Comparison of ENCODE assay signal across 10 mouse cellular contexts in genomic region chr16:74182509-74183113, GRCm38 (mm10).
DNase-seq lines count a peak whose midpoint lies in the region; ATAC-seq lines count a peak whose summit lies in the region.
"Had no signal": no experiment of that assay in that cellular context is flagged by ENCODE, and none has a peak within 500 bp of the region (broad histone marks: within the 10 kb centered on the region; RNA-seq: fewer than 3 reads in every experiment).

No protein-coding gene starts in this region.

- no peak overlapping the region for H3K27ac ChIP-seq in hindbrain, embryonic 11.5 days (ENCODE audit: low read depth, low read length)
- H3K27ac ChIP-seq in hindbrain, embryonic 10.5 days: no peak overlapping the region
- H3K27ac ChIP-seq in neural tube, embryonic 11.5 days (ENCODE audit: low read depth, low read length): no peak overlapping the region
- peak overlapping the region; percentile 30; the same call in 1 of the 2 replicates for H3K27ac ChIP-seq in hindbrain, embryonic 13.5 days
- H3K27ac ChIP-seq in neural tube, embryonic 13.5 days (replicated peaks): peak overlapping the region; percentile 47
- H3K27ac ChIP-seq: liver, embryonic 14.5 days; neural tube, embryonic 12.5 days had no signal

- DNase-seq in hindbrain, embryonic 11.5 days (ENCODE audit: low spot score): no peak
- no peak for DNase-seq in hindbrain, embryonic 10.5 days (ENCODE audit: low spot score)
- DNase-seq in neural tube, embryonic 11.5 days (ENCODE audit: low spot score): no peak
- no peak for DNase-seq in neural tube, embryonic 10.5 days (ENCODE audit: extremely low spot score, low spot score)
- DNase-seq in heart, postnatal 36 days: no peak
- DNase-seq: thymus, postnatal 4 days had no signal

- ATAC-seq in hindbrain, embryonic 11.5 days (ENCODE audit: low FRiP score): peak; percentile 40; the same call in 1 of the 2 replicates
- ATAC-seq in neural tube, embryonic 11.5 days (ENCODE audit: insufficient read depth, low FRiP score, low TSS enrichment): peak; percentile 48; the same call in 1 of the 2 replicates
- ATAC-seq in hindbrain, embryonic 13.5 days (ENCODE audit: low FRiP score): peak; percentile 54; the same call in 1 of the 2 replicates
- ATAC-seq in neural tube, embryonic 13.5 days (ENCODE audit: low read depth): no peak

- H3K4me1 ChIP-seq in hindbrain, embryonic 11.5 days (replicated peaks; ENCODE audit: control insufficient read depth, insufficient read depth, low read length): no peaks in the 10 kb centered on the region
- H3K4me1 ChIP-seq in hindbrain, embryonic 10.5 days (replicated peaks): no peaks in the 10 kb centered on the region; the same call in 1 of the 2 replicates
- H3K4me1 ChIP-seq in neural tube, embryonic 11.5 days (ENCODE audit: control insufficient read depth, insufficient read depth, low read length): no peaks in the 10 kb centered on the region
- H3K4me1 ChIP-seq in hindbrain, embryonic 13.5 days (replicated peaks): peaks cover 8% of the 10 kb centered on the region; the same call in 1 of the 2 replicates
- peaks cover 21% of the 10 kb centered on the region for H3K4me1 ChIP-seq in neural tube, embryonic 13.5 days (replicated peaks)

- H3K9me3 ChIP-seq in hindbrain, embryonic 11.5 days (ENCODE audit: control insufficient read depth, low read length): no peaks in the 10 kb centered on the region
- H3K9me3 ChIP-seq in hindbrain, embryonic 10.5 days: no peaks in the 10 kb centered on the region
- no peaks in the 10 kb centered on the region for H3K9me3 ChIP-seq in neural tube, embryonic 11.5 days (ENCODE audit: control insufficient read depth, low read length)
- no peaks in the 10 kb centered on the region for H3K9me3 ChIP-seq in hindbrain, embryonic 13.5 days
- H3K9me3 ChIP-seq in neural tube, embryonic 13.5 days: no peaks in the 10 kb centered on the region
- H3K9me3 ChIP-seq: neural tube, embryonic 12.5 days had no signal

- H3K36me3 ChIP-seq in hindbrain, embryonic 11.5 days (ENCODE audit: control insufficient read depth, insufficient read depth, low read length): no peaks in the 10 kb centered on the region
- no peaks in the 10 kb centered on the region for H3K36me3 ChIP-seq in hindbrain, embryonic 10.5 days
- H3K36me3 ChIP-seq in neural tube, embryonic 11.5 days (ENCODE audit: control insufficient read depth, insufficient read depth, low read length): no peaks in the 10 kb centered on the region
- no peaks in the 10 kb centered on the region for H3K36me3 ChIP-seq in hindbrain, embryonic 13.5 days
- no peaks in the 10 kb centered on the region for H3K36me3 ChIP-seq in neural tube, embryonic 13.5 days
- H3K36me3 ChIP-seq: neural tube, embryonic 12.5 days had no signal

- WGBS in hindbrain, embryonic 11.5 days: 81% methylated on average over 3 of the region's 3 CpGs
- WGBS in hindbrain, embryonic 10.5 days: 87% methylated on average over 3 of the region's 3 CpGs
- 74% methylated on average over 3 of the region's 3 CpGs for WGBS in neural tube, embryonic 11.5 days
- 62% methylated on average over 3 of the region's 3 CpGs for WGBS in hindbrain, embryonic 13.5 days
- 64% methylated on average over 3 of the region's 3 CpGs for WGBS in neural tube, embryonic 13.5 days

- no peak overlapping the region for H3K4me2 ChIP-seq in hindbrain, embryonic 11.5 days (replicated peaks; ENCODE audit: low read depth, low read length)
- no peak overlapping the region for H3K4me2 ChIP-seq in neural tube, embryonic 11.5 days (ENCODE audit: low read depth)
- no peak overlapping the region for H3K4me2 ChIP-seq in hindbrain, embryonic 13.5 days
- H3K4me2 ChIP-seq in neural tube, embryonic 13.5 days: no peak overlapping the region
- H3K4me2 ChIP-seq: neural tube, embryonic 12.5 days had no signal

- intact Hi-C loops in heart, postnatal 36 days (cut with DNase I): no loop called here

- no peaks in the 10 kb centered on the region for H3K27me3 ChIP-seq in hindbrain, embryonic 11.5 days (ENCODE audit: control insufficient read depth, insufficient read depth, low read length)
- H3K27me3 ChIP-seq in hindbrain, embryonic 10.5 days (ENCODE audit: insufficient read depth, poor library complexity, severe bottlenecking): no peaks in the 10 kb centered on the region
- H3K27me3 ChIP-seq in neural tube, embryonic 11.5 days (ENCODE audit: control insufficient read depth, insufficient read depth, low read length): no peaks in the 10 kb centered on the region
- H3K27me3 ChIP-seq in hindbrain, embryonic 13.5 days: no peaks in the 10 kb centered on the region
- H3K27me3 ChIP-seq in neural tube, embryonic 13.5 days: no peaks in the 10 kb centered on the region
- H3K27me3 ChIP-seq: neural tube, embryonic 12.5 days had no signal

- H3K9ac ChIP-seq in hindbrain, embryonic 11.5 days (ENCODE audit: low read depth, low read length): no peak overlapping the region
- H3K9ac ChIP-seq in neural tube, embryonic 11.5 days (ENCODE audit: low read length): no peak overlapping the region
- H3K9ac ChIP-seq in hindbrain, embryonic 13.5 days: no peak overlapping the region
- H3K9ac ChIP-seq in neural tube, embryonic 13.5 days: no peak overlapping the region
- H3K9ac ChIP-seq: liver, embryonic 14.5 days; neural tube, embryonic 12.5 days had no signal

- no peak overlapping the region for H3K4me3 ChIP-seq in hindbrain, embryonic 11.5 days (ENCODE audit: low read depth, low read length)
- H3K4me3 ChIP-seq in hindbrain, embryonic 10.5 days: no peak overlapping the region
- no peak overlapping the region for H3K4me3 ChIP-seq in neural tube, embryonic 11.5 days (ENCODE audit: low read depth, low read length)
- H3K4me3 ChIP-seq in hindbrain, embryonic 13.5 days: no peak overlapping the region
- H3K4me3 ChIP-seq in neural tube, embryonic 13.5 days: no peak overlapping the region
- H3K4me3 ChIP-seq: neural tube, embryonic 12.5 days had no signal

Comparison
In these comparisons a context has a peak if more than half of its experiments do, and no peak if none do; other contexts are left out.
1. H3K27ac ChIP-seq: peak in hindbrain, embryonic 13.5 days (single experiment) and neural tube, embryonic 13.5 days (single experiment); none in hindbrain, embryonic 11.5 days (single experiment), hindbrain, embryonic 10.5 days (single experiment) and neural tube, embryonic 11.5 days (single experiment).